Mouse (Mus musculus) G1E-ER4 (cell line): ENCODE results near the gene Rin3. TPM values are rescaled to one million over a fixed set of nuclear protein-coding genes. Genes with fewer than 3 reads are reported as not detected.

Experiments
- GATA1 ChIP-seq: IDR thresholded peaks from one replicate; pipeline ENCODE4 v1.8.0; 2012; ENCODE audit warnings: low read length, inconsistent platforms
- polyA plus RNA-seq: library from polyadenylated mRNA; stranded (reverse); fragments of >175 nt; gene quantifications from 2 replicates; pipeline ENCODE4 v1.2.3, GENCODE M21; 2012

Gene Rin3
- polyA plus RNA-seq, 1 experiment: 0.03 TPM

- no peak for TF ChIP-seq GATA1
Observed at GRCm38 (mm10) chr12:102310261-102310660, 27.4 kb downstream of the Rin3 start.

DNA sequence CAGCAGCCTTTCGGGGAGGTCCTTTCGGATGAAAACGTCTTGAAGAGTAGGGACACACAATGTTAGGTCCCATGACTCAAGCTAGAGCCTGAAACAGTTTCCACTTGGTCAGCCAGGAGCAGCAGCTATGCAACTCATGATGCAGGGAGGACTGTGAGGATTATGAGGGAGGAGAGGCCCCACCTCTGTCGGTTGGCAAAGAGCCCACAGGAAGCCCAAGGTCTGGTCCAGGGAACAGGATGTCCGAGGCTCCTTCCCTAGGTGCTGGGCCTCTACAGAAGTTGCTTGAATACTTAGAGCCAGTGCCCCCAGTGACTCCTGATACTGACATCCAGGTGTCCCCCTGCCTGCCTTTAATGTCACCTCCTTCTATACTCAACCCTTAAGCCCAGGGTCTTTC lies 28.6 kb downstream of the Rin3 start:
- no peak for TF ChIP-seq GATA1

DNA sequence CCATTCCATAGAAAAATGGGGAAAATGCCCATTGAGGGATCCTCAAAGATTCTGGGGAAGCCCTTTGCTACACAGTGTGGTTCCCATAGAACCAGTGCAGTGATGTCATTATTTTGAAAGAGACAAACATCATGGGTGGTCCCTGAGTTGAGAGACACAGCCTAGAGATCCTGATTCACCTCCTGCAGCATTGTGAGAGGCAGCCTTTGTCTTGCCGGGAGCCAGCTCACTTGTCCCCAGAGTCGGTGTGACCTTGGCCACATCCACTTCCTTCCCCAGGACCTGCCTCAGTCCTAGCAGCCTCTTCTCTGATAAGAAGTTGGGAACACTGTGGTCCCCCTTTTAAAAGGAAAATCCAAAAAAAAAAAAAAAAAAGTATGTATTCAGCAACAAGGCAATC lies 36.3 kb downstream of the Rin3 start:
- TF ChIP-seq GATA1: no peak

DNA sequence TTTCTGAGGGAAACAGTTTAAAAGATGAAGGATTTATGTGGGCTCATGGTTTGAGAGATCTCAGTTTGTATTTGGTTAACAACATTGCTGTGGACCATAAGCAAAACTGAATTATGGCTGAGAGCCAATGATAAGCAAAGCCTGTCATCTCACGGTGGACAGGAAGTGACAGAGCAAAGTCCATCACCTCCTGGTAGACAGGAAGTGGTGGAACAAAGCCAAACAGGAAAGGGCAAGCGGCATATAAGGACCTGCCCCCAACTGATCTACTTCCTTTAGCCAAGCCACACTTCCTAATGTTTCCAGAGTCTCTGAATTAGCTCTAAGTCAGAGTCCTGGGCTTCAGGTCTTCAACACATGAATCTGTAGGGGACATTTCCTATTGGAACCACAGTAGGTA lies 37.1 kb downstream of the Rin3 start:
- TF ChIP-seq GATA1: no peak

GRCm38 (mm10) chr12:102320322-102320721 lies 37.5 kb downstream of the Rin3 start:
- TF ChIP-seq GATA1: no peak

DNA sequence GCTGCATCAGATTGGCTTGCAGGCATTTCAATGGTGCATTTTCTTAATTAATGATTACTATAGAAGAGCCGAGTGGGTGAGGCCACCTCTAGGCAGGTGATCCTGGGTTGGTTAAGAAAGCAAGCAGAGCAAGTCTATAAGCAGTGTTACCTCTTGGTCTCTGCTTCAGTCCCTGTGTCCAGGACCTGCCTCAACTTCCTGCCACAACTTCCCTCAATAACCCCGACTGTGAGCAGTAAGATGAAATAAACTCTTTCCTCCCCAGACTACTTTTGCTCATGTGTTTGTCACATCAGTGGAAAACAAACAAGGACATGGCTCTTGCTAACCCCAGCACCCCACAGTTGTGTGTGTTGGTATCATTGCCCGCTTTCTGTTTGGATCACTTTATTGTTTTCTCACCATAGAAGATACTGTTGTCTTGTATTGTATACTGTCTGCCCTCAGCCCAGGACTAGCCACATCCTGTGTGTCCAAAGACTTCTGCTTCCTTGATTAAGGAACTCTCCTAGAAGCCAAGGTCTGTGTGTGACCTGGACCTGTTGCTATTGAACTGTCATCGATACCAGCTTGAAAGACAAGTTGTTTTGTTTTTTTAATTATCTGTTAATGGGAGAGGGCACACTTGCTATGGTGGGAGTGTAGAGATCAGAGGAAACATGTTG lies 38.3 kb downstream of the Rin3 start:
- no peak for TF ChIP-seq GATA1

- TF ChIP-seq GATA1: no peak
Observed at GRCm38 (mm10) chr12:102321855-102322254, 39.0 kb downstream of the Rin3 start.

- TF ChIP-seq GATA1: no peak
Observed at GRCm38 (mm10) chr12:102323392-102323791, 40.5 kb downstream of the Rin3 start.

DNA sequence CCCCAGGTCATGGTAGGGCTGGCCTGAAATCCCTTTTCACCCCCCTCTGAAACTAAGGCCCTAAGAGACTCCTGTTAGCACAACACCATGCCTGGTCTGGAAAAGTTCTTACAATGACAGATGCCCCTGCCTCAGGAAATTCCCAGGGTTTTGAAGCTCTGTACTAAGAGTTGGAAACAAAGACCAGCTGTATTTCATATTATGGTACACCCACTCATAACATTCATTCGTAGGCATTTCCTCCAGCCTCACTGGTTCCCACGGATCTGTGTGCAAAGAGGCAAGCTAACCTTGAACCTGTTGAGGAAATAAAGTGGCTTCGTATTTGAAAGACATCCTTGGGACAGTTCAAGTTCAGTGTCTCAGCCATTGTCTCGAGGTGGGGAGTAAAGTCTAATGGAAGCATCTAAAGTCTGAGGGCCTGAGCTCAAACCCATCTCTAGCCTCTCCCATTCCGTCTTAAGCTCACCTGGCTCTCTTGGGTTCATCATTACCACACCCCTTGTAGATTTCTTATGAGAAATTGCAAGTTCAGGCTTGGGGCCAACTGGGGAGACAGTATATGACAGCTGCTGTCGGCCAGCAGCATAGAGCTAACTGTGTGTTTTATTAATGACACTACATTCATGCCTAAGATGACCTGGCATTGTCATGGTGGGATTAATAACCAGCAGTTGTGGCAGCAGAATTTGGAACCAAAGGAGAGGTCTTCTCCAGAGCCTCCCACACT lies 41.5 kb downstream of the Rin3 start:
- no peak for TF ChIP-seq GATA1

GRCm38 (mm10) chr12:102324886-102325220 lies 42.0 kb downstream of the Rin3 start:
- TF ChIP-seq GATA1: no peak

GRCm38 (mm10) chr12:102326753-102327340 lies 44.0 kb downstream of the Rin3 start:
- no peak for TF ChIP-seq GATA1

GRCm38 (mm10) chr12:102327525-102327924 lies 44.7 kb downstream of the Rin3 start:
- TF ChIP-seq GATA1: no peak

GRCm38 (mm10) chr12:102328090-102328489 lies 45.2 kb downstream of the Rin3 start:
- TF ChIP-seq GATA1: no peak

- TF ChIP-seq GATA1: no peak
Observed at GRCm38 (mm10) chr12:102330188-102330587, 47.3 kb downstream of the Rin3 start.

DNA sequence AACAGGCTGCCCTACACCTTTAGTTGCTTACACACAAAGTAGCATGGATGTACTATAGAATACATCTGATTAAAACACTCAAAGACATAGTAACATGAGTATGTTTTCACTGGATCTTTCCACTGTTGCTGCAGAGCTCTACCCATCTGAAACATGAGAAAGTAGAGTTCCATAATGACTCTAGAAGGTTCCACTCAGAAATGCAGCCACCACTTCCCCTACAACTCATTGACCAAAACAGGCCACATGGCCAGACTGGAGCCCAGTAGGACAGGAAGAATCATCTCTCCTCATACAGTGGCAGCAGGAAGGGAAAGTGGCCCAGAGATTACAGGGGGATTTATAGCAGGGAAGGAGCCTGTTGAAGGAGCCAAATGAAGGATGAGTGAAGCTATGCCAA lies 47.9 kb downstream of the Rin3 start:
- TF ChIP-seq GATA1: no peak

DNA sequence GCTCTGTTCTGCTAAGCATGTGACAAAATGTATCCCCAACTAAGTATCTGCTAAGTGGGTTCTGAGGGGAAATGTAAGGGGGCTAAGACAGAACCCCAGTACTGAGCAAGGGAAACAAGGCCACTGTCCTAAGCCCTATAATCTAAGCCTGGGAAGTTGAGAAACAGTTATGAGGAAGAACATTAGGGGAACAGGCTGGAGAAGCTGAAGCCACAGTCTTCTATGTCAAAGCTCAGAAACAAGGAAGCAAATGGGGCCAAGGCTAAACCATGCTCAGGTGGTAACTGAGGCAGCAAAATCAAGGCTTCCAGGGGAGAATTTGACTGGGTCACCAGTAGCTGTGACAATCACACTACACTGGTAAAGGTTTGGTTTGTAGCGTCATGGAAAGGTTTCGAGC lies 50.3 kb downstream of the Rin3 start:
- TF ChIP-seq GATA1: no peak

DNA sequence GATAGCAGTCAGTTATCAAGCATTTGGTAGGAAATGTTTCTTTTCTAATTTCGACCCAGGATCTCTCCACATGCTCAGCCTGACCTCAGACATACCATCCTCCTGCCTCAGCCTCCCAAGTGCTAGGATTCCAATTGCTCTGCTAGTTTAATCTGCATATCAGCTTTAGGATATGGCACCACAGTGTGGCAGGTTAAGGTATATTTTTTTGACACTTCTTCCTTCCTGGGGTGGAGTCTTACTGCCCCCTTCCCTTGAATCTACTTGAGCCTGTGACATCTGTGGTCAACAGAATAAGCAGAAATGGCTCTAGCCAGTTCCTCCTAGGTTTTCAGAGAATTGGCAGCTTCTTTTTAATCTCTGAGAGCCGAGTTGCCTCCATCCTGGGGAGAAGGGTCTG lies 56.2 kb downstream of the Rin3 start:
- TF ChIP-seq GATA1: no peak
